Mouse (Mus musculus) urinary bladder, postnatal 36 days (tissue): ENCODE results near the gene Bri3.
"Not testable (repeated sequence)": the region's sequence is repeated elsewhere in the genome, so short reads cannot be mapped to it uniquely, and the experiment has no call there.

ENCODE experiments used
- DNase-seq, 2 experiments: peaks; one replicate each; pipeline ENCODE4 v3.0.0; 2022; ENCODE audit warnings: low spot score in 2 of 2, mixed read lengths in 1 of 2

The Bri3 gene

DNA sequence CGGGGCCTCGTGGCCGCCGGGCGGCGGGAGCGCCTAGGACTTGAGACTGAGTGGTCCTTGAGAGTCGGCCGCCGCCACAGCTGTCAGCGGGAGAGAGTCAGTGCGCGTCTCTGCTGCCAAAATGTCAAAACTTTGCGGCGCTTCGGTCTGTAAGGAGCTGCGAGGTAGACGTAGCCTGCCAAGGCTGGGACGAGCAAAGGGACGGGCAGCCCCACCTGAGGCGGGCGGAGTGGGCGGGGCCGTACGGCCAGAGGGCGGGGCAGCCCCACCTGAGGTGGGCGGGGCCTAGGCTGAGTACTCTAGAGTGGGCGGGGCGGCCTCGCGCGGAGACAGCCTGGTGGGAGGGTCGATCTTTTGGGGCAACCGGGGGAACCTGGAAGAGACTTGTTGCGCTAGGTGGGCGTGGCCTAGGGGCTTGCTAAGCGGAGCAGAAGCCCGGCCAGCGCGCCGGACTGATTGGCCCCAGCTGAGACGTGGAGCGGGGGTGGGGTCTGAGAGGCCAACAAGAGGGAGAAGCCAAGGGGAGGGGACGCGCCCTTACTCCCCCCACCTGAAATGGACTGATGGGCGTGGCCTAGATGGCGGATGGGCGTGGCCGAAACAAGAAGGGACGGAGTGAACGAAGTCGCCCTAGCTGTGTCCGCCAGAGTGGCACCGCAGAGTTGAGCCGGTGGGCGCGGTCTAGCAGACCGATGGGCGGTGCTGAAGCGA is 113.8 kb downstream of the Bri3 start, which contains the start of gene Baiap2l1:
TSS of gene Baiap2l1 (minus strand) at position 232 of the 711 bp plus-strand sequence.
- peak; percentile 94 to 96 for DNase-seq

DNA sequence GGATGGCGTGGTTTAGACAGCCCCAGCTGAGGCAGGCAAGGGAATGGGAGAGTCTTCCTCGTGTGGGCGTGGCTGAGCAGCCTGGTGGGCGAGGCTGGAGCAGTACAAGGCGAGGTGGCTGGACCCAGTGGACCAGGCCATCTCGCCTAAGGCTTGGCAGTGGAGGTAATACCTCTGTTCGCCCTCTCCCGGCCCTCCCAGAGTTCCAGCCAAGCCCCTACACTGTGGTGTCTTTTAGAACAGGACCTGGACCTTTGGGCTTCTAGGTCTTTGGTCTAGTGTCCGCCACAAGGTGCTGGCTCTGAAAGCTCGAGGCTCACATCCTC is 114.3 kb downstream of the Bri3 start:
- DNase-seq: no peak

DNA sequence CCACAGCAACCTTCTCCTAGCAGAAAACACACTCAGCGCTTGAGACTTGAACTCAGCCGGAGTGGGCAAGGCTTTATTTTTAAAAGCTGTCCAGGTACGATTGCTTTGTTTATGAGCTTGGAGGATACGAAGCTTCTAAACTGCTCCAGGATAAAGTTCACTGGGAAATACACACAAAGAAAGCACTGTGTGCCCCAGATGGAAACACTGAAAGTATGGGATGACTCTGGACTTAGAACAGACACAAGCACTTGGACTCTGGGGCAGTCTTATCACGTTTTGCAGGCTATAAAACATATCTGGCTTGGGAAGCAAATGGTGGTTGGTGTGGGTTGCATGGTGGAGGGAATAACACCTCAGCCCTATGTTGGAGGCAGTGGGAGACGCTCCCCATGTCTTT is 115.6 kb downstream of the Bri3 start:
- DNase-seq: no peak

DNA sequence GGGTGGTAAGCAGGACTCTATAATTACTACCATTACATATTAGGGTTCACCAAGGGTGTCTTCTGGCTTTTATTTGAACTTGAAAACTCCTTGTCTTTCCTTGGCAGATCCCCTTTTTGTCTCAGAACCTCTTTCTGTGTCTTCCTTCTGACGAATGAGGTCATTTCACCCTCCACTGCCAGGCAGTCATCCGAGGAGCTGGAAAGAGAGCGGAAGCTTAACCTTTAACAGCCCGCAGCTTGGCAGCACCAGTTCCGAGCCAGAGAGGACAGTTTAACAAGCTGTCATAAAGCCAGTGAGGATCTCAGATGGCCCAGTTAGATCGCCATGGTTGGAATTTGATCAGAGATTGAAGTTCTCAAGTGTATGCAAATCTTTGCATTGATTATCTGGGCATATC is 116.1 kb downstream of the Bri3 start:
- DNase-seq: no peak

DNA sequence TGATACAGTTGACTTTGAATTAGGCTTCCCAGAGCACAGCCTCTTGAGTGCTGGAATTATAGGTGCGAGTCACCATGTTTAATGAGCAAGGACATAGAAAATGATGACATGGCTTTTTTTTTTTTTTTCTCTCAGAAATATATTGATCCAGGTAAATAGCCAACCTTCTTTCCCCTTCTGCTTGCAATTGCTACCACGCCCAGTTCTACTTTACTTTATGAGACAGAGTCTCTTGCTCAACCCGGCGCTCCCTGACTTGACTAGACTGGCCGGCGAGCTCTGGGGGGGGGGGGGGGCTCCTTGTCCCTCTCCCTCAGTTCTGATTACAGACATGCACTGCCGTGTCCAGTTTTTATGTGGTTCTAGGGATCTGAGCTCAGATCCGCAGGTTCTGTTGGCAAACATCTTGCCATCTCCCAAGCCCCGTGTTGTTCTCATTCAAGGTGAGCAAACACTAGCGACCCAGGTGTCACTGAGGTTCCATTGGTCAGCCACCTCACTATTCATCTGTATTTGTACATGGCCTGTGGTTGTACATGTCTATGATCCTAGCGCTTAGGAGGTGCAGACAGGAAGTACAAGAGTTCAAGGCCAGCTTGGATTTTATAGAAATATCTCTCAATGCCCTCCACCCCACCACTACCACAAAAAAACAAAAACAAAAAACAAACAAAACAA is 120.6 kb downstream of the Bri3 start:
- peak in 1 of 2 experiments; percentile 17 for DNase-seq

DNA sequence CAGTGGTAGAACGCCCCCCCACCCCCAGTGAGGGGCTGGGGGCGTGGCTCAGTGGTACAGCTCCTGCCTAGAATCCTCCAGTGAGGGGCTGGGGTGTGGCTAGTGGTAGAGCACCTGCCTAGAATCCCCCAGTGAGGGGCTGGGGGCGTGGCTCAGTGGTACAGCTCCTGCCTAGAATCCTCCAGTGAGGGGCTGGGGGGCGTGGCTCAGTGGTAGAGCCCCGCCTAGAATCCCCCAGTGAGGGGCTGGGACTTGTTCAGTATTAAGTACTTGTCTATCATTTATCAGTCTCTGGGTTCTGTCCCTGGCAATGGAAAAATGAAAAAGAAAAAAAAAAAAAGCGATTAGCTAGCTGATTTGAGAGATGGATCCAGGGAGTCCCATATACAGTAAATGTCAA is 122.3 kb downstream of the Bri3 start:
- not testable (repeated sequence) for DNase-seq

DNA sequence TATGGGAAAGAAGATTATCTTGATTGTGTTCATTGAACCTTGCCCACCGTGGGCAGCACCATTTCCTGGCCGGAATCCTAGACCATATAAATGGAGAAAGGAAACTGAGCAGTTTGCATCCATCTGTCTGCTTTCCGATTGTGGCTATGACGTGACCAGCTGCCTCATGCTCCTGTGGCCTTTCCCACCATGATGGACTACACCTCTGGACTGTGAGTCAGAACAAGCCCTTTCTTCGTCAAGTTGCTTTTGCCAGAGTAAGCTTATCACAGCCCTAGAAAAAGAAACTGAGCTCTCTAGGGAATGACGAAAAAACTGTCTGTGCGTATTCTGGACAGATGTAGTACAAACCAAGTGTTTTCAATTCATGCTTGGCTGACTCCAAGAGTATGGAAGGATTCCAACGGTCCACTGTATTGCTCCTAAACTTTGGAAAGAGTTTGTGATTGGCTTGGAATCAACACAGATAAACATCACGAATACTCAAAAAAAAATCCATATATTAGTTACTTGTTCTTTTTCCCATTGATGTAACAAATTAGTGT is 124.5 kb downstream of the Bri3 start:
- DNase-seq: no peak

DNA sequence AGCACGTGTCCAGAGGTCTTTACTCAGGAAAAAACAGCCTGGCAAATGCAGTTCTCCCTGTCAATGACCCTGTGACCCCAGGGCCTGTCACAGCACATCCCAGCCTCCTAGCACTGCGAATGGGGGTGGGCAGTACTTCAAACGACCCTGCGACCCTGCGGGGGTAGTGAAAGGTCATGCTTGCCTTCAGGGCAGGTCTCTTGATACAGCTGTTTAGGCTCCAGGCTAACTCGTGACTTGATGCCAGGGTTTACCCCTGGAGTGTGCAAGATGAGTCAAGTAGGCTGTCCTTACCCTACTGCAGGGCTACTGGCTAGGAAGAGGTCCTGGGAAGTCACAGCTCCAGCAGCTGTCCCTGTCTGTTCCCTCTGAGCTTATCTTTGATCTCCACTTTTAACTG is 126.7 kb downstream of the Bri3 start:
- DNase-seq: no peak

DNA sequence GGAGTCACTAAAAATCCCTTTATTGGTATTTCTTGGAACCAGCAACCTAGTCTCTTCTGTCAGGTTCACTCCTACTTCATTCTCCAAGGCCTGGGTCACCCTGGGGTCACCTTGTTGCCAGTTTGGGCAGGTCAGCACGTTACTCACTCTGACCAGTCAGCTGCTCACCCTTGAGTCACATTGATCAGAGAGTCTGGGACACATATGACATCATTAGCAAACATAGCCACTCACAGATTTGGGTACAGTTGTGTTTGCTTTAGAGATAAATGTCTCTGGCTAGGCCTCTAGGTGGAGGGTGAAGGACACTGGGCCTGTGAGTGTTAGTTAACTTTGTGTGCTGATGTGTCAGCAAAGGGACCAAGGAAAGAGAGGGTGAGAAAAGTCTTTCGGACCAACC is 127.9 kb downstream of the Bri3 start:
- DNase-seq: peak; percentile 73 to 74

DNA sequence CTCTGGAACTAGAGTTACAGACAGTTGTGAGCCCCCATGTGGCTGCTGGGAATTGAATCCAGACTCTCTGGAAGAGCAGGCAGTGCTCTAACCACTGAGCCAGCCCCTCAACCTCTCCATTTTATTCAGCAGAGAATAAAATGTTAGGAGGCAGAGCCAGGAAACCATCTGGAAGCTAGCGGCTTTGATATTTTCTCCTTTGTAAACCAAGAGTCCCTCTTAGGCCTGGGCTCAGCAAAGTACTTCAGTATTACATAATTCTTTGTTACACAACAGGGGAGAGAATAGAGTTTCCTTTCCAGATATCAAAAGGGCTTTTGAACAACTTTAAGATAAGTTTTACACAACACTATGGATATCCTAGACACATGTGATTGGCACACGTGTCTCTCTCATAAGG is 128.6 kb downstream of the Bri3 start:
- no peak for DNase-seq

DNA sequence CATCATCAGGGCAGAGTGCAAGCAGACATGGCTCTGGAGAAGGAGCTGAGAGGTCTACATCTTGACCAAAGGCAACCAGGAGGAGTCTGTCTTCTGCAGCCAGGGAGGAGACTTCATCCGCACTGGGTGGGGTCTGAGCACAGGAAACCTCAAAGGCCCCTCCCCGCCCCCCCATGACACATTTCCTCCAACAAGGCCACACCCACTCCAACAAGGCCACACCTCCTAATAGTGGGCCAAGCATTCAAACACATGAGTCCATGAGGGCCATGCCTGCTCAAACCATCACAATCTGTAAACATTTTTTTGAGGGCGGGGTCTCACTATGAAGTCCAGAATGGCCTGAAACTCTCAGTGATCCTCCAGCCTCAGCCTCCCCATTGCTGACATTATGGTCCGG is 135.2 kb downstream of the Bri3 start:
- no peak for DNase-seq

DNA sequence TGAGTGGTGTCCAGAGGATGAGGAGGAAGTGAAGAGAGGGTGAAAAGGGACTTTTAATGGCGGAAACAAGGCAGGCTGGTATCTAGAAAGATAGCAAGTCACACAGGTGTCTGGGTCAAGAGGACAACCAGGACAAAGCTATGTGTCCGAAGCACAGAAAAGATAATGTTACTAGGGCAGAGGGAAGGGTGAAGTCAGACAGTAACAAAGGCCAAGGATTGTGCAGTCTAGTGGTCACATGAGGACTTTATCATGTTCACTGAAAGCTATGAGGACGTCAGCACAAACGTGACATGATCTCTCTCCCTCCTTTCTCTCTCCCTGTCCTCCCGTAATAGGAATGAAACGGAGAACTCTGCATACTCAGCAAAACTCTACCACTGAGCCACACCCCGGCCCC is 136.5 kb downstream of the Bri3 start:
- no peak for DNase-seq

DNA sequence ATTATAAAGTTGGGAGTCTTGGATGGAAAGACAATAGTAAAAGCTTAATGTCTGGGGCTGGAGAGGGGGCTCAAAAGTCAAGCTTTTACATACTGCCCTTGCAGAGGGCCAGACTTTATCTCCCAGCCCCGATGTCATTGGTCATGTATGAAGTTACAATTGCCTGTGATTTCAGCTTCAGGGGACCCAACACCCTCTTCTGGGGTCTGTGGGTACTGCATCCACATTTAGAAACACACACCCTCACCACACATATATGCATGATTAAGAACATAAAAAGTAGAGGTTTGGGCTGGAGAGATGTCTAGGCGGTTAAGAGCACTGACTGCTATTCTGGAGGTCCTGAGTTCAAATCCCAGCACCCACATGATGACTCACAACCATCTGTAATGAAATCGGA is 137.5 kb downstream of the Bri3 start:
- DNase-seq: no peak

DNA sequence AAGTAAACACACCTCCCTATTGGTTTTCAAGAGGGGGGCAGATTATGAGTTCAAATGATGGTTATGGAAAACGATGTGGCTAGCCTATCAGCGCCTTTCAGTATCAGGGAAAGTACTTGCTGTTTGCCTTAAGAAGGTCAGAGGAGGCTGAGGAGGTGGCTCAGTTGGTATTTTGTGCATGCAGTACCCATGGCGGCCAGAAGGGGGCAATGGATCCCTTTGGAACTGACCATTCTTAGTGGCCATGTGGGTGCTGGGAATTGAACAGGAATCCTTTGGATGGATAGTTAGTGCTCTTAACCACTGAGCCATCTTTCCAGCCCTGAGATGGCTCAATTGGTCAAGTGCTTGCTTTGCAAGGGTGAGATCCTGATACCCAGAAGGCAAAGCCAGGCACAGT is 139.7 kb downstream of the Bri3 start:
- DNase-seq: no peak

DNA sequence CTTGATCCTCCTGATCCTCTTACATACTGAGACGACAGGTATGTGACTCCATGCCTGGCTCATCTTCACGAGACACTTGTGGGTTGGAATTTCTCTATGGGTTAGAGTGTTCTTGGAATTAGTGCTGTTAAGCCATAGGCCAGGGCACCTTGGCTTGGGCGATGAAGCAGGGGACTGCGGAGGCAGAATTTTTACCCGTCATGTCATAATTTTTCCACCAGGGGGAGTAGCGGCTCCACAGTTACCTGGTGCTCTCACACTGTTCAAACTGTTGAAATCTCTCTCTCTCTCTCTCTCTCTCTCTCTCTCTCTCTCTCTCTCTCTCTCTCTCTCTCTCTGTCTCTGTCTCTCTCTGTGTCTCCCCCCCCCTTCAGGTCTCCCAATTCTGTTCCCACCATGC is 143.6 kb downstream of the Bri3 start:
- peak; percentile 33 to 55 for DNase-seq

DNA sequence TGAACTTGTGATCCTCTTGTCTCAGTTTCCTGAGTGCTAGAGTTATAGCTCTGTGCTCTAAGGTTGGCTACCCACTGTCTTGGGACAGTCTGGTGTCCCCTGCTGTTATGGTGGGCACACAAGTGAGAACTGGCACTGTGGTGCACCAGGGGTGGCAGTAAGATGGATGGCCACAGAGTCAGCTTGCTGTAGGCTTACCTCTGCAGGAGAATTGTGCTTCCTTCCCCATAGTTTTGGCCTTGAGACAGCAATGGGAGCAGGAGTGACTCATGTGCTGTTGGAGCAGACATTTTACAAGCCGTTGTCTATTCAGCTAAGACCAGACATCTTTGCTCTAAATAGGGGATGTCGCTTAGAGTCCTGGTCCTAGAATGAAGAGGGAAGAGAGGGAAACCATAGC is 149.9 kb downstream of the Bri3 start:
- DNase-seq: no peak

DNA sequence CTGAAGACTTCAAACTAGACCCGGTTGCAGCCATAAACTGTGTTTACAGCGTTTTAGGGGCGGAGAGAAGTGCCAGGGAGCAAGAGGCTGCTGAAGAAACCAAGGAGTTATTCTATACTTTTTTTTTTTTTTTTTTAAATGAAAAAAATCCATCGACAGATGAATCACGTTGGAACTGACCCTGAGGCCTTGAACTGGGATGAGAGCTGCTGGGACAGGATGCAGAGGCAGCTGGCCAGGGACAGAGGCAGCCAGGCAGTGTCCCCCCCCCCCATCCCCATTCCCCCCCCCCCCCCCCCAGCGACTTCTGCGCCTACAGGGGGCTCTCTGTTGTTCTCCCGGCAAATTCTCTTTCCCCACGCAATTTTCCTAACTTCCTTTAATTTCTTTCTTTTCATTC is 153.3 kb downstream of the Bri3 start:
- DNase-seq: no peak

DNA sequence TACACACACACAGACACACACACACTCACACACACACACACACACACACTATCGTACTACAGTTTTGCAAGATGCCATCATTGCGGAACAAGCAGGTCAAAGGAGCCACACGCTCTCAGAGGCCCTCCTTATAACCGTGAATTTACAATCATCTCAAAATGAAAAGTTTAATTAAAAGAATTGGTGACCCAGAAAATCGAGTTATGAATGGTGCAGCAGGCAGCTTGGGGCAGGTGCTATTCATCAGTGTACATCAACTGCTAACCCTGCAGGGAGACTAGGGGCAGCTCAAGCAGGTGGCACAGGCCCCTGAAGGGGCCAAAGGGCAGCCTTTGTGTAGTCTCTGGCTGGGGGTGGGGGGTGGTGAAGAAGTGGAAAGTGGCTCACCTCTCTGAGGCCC is 156.6 kb downstream of the Bri3 start:
- DNase-seq: no peak

DNA sequence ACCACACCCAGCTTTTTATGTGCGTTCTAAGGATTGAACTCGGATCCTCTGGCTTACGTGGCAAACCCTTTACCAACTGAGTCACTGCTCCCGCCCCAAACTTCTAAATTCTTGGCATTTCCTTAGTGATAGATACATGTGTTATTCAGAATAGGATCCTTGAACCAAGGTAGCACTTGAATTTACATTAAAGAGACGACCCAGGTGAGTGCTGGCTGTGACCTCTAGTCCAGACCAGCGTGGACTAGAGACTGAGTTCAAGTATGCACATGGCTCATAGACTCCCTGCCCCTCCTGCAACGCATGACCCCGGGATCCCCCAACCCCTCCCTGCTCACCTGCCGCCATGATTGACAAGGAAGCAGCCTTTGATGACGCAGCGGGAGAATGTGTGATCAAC is 162.0 kb downstream of the Bri3 start:
- no peak for DNase-seq

DNA sequence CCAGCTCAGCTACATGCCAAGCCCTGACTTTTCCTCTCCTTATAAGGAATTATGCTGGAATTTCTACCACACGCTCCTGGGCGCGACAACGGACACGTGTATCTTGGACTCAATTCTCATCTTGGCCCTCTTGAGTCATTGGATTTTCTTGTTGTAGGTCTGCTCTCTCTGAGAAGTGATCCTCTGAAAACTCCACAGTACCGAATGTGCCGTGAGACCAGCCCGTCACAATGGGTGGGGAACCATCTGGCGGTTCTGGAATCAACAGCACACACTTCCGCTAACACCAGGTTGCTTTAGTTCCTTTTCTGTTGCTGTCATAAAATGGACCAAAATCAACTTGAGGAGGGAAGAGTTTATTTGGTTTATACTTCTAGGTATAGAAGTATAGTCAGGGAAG is 166.4 kb downstream of the Bri3 start:
- DNase-seq: no peak

DNA sequence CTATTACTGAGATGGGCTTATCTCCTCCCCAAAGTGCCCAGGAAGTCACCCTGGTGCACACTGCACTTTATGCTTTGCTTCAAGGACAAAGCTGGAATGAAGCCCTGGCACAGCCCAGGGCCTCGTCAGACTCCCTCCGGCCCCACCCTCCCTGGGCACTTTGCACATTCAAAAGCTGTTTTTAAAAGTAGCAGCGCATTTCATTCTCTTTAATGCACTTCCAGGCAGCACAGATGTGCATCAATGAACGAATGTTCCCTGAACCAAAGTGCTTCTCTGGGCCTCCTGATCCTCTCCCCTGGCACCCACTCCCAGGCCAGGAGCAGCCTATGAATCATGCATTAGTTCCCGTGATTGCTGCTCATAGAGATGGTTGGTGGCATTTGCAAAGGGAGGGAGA is 167.5 kb downstream of the Bri3 start:
- DNase-seq: no peak

DNA sequence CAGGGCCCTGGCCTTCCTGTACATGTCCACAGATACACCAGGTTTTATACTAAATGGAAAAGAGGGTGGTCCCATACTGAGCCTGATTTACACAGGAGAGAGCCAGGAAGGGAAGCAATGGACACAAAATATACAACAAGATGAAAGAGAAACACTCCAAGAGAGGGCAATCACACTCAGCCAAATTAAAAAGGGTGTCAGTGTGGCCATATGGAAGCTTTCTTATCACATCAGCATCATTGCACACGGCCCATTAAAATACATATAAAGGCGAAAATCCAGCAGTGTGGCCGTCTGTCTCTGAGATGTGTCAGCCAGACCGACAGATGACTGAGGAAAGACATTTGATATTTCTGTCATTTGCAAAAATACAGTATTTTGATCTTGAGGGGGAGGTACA is 168.5 kb downstream of the Bri3 start:
- DNase-seq: no peak

DNA sequence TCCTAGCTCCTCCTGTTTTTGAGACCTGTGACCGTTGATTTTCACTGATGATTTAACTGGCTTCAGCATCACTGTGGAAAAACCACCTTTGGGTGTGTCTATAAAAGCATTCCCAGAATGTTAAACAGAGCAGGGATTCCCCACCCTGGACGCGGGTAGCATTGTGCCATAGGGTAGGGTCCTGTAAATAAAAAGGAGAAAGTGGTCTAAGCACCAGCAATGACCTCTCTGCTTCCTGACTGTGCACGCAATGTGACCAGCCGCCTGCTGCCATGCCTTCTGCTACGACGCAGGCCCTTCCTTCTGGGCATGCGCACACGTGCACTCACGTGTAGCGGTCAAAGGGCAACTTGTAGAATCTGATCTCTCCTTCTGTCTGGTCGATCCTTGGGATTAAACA is 174.2 kb downstream of the Bri3 start:
- no peak for DNase-seq

DNA sequence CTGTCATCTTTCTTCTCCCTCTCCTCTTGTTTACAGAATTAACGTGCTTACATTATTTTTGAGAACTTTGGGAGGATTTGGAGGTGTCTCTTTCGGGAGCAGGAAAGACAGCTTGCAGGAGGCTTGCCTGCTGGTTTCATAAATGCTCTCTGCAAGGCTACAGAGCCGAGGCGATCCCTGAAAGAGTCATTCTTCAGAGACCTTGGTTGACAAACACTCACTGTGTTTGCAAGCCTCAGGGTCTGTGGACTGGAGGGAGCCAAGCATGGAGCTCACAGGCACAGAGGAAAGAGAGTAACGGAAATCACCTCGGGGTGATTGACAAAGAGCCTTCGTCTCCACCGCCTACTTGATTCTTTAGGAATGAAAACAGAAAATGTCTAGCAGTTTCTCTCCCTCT is 175.8 kb downstream of the Bri3 start:
- DNase-seq: no peak
